Mouse (Mus musculus): ENCODE measurements around the gene Fam189a1. TPM values are rescaled to one million over a fixed set of nuclear protein-coding genes. Genes with fewer than 3 reads are reported as not detected.

The Fam189a1 gene
- polyA plus RNA-seq, 1 experiment = 0.07 TPM

DNA sequence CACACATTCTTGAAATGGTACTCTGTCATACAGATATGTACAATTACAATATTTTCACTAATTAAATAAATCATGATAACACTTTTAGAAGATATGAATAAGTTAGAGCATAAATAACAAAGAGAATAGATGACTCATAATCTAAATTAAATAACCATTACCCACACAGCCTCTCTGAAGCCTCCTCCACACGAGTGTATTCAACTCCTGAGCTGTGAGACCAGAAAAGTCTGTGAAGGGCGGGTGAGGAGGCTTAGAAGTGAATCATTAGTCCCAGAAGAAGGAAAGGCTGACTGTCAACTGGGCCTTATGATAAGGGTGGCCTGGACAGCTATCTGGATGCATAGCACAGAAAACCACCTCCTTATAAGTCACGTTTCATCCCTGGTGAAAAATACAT lies 222.3 kb downstream of the Fam189a1 start:
- TF ChIP-seq CEBPB (IDR thresholded peaks at IDR 0.05; ENCODE audit: low read depth) (no peak), CTCF (IDR thresholded peaks at IDR 0.05; ENCODE audit: control insufficient read depth, insufficient read depth, insufficient read length) (no peak), USF1 (IDR thresholded peaks at IDR 0.05; ENCODE audit: low read depth) (no peak), MYOG (IDR thresholded peaks at IDR 0.05; ENCODE audit: control insufficient read depth, extremely low read depth, insufficient read length) (no peak), MAX (IDR thresholded peaks at IDR 0.05) (no peak), FOSL1 (IDR thresholded peaks at IDR 0.05; ENCODE audit: insufficient read depth, low read length, poor library complexity, severe bottlenecking) (no peak), MYOD1 (IDR thresholded peaks at IDR 0.05; ENCODE audit: control insufficient read depth, insufficient read length, low read depth) (no peak)
- H3K4me3 ChIP-seq (ENCODE audit: insufficient read depth, poor library complexity, severe bottlenecking) = no peak overlapping the region
- no peaks in the 10 kb centered on the region for H3K27me3 ChIP-seq (ENCODE audit: control insufficient read depth, insufficient read depth, insufficient read length)
- no peaks in the 10 kb centered on the region for H3K79me2 ChIP-seq (ENCODE audit: control insufficient read depth, insufficient read depth)
- H3ac ChIP-seq (ENCODE audit: control insufficient read depth, insufficient read length, low read depth) = no peak overlapping the region
- no peaks in the 10 kb centered on the region for H3K36me3 ChIP-seq (ENCODE audit: control insufficient read depth, insufficient read depth)
- H3K79me3 ChIP-seq (ENCODE audit: low read depth) = no peaks in the 10 kb centered on the region

DNA sequence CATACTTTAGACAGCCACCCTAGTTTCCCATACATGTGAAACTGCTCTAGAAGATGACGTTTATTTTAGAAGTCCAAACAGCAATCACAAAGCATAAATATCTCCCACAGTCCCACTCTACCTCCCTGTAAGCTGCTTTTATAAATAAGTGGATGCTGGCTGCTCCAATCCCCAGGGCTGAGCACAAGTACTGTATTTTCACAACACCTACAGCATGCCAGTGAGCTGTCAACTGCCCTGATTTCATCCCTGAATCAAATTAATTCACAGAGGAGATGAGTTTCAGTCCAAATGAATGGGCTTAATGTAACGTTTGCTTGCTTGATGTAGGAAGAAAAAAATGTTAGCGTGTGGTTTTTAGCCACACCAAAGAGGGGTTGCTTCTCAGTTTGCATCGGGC lies 225.4 kb downstream of the Fam189a1 start:
- Histone ChIP-seq H3K79me3 (ENCODE audit: low read depth) (no peaks in the 10 kb centered on the region), H3K27me3 (ENCODE audit: control insufficient read depth, insufficient read depth, insufficient read length) (no peaks in the 10 kb centered on the region), H3K79me2 (ENCODE audit: control insufficient read depth, insufficient read depth) (no peaks in the 10 kb centered on the region), H3K4me3 (ENCODE audit: insufficient read depth, poor library complexity, severe bottlenecking) (no peak overlapping the region), H3ac (ENCODE audit: control insufficient read depth, insufficient read length, low read depth) (no peak overlapping the region), H3K36me3 (ENCODE audit: control insufficient read depth, insufficient read depth) (no peaks in the 10 kb centered on the region)
- TF ChIP-seq FOSL1 (IDR thresholded peaks at IDR 0.05; ENCODE audit: insufficient read depth, low read length, poor library complexity, severe bottlenecking) (no peak), MAX (IDR thresholded peaks at IDR 0.05) (no peak), MYOD1 (IDR thresholded peaks at IDR 0.05; ENCODE audit: control insufficient read depth, insufficient read length, low read depth) (no peak), CTCF (IDR thresholded peaks at IDR 0.05; ENCODE audit: control insufficient read depth, insufficient read depth, insufficient read length) (no peak), USF1 (IDR thresholded peaks at IDR 0.05; ENCODE audit: low read depth) (no peak)

DNA sequence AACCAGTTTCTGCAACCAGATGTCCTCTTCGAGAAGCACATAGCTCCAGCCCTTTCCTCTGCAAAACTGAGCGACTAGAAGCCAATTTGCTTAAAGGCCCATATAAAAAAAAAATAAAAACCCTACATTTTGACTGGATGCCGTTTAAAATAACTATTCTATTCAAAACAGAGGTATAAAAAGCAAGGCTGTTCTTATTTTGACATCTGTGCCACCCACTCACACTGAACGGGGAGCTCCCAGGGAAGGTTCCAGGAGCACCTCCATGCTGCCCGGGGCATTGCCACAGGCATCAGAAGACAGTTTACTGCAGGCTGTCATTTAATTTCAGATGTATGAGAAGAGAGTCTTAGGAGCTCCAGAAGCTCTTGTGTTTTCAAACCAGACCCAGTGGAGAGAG lies 232.5 kb downstream of the Fam189a1 start:
- H3K36me3 ChIP-seq (ENCODE audit: control insufficient read depth, insufficient read depth) = no peaks in the 10 kb centered on the region
- H3K79me3 ChIP-seq (ENCODE audit: low read depth) = no peaks in the 10 kb centered on the region
- no peak overlapping the region for H3ac ChIP-seq (ENCODE audit: control insufficient read depth, insufficient read length, low read depth)
- H3K27me3 ChIP-seq (ENCODE audit: control insufficient read depth, insufficient read depth, insufficient read length) = no peaks in the 10 kb centered on the region
- H3K79me2 ChIP-seq (ENCODE audit: control insufficient read depth, insufficient read depth) = no peaks in the 10 kb centered on the region
- no peak for TF ChIP-seq CEBPB (IDR thresholded peaks at IDR 0.05; ENCODE audit: low read depth)
- TF ChIP-seq MYOD1 (IDR thresholded peaks at IDR 0.05; ENCODE audit: control insufficient read depth, insufficient read length, low read depth) = no peak
- TF ChIP-seq USF1 (IDR thresholded peaks at IDR 0.05; ENCODE audit: low read depth) = no peak
- no peak for TF ChIP-seq CTCF (IDR thresholded peaks at IDR 0.05; ENCODE audit: control insufficient read depth, insufficient read depth, insufficient read length)
- TF ChIP-seq FOSL1 (IDR thresholded peaks at IDR 0.05; ENCODE audit: insufficient read depth, low read length, poor library complexity, severe bottlenecking) = no peak
- no peak for TF ChIP-seq MYOG (IDR thresholded peaks at IDR 0.05; ENCODE audit: control insufficient read depth, extremely low read depth, insufficient read length)
- no peak for TF ChIP-seq MAX (IDR thresholded peaks at IDR 0.05)
- no peak overlapping the region for H3K4me3 ChIP-seq (ENCODE audit: insufficient read depth, poor library complexity, severe bottlenecking)

DNA sequence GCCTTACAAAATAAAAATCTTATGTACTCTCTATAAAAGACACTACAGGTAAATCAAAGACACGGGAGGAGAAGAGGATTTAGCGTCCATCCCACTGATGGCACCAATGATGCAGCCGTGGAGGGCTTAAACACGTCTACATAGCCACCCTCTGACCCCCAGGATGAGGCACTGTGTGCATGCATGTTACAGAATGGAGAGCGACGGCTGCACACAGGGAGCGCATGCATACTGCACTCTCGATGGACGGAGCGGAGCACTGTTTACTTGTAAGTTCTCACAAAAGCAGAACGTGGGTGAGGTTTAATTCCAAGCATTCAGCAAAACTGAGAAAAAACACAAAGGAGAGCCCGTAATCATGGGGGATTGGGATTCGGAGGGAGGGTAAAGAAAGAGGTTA lies 235.2 kb downstream of the Fam189a1 start:
- TF ChIP-seq FOSL1 (IDR thresholded peaks at IDR 0.05; ENCODE audit: insufficient read depth, low read length, poor library complexity, severe bottlenecking) (no peak), USF1 (IDR thresholded peaks at IDR 0.05; ENCODE audit: low read depth) (no peak), CTCF (IDR thresholded peaks at IDR 0.05; ENCODE audit: control insufficient read depth, insufficient read depth, insufficient read length) (no peak), CEBPB (IDR thresholded peaks at IDR 0.05; ENCODE audit: low read depth) (no peak), MYOG (IDR thresholded peaks at IDR 0.05; ENCODE audit: control insufficient read depth, extremely low read depth, insufficient read length) (no peak)
- Histone ChIP-seq H3K4me3 (ENCODE audit: insufficient read depth, poor library complexity, severe bottlenecking) (no peak overlapping the region), H3K79me2 (ENCODE audit: control insufficient read depth, insufficient read depth) (no peaks in the 10 kb centered on the region), H3K27me3 (ENCODE audit: control insufficient read depth, insufficient read depth, insufficient read length) (no peaks in the 10 kb centered on the region), H3K36me3 (ENCODE audit: control insufficient read depth, insufficient read depth) (no peaks in the 10 kb centered on the region), H3ac (ENCODE audit: control insufficient read depth, insufficient read length, low read depth) (no peak overlapping the region), H3K79me3 (ENCODE audit: low read depth) (no peaks in the 10 kb centered on the region)

- Histone ChIP-seq H3ac (ENCODE audit: control insufficient read depth, insufficient read length, low read depth) (no peak overlapping the region), H3K79me2 (ENCODE audit: control insufficient read depth, insufficient read depth) (no peaks in the 10 kb centered on the region), H3K4me3 (ENCODE audit: insufficient read depth, poor library complexity, severe bottlenecking) (no peak overlapping the region), H3K79me3 (ENCODE audit: low read depth) (no peaks in the 10 kb centered on the region), H3K27me3 (ENCODE audit: control insufficient read depth, insufficient read depth, insufficient read length) (no peaks in the 10 kb centered on the region), H3K36me3 (ENCODE audit: control insufficient read depth, insufficient read depth) (no peaks in the 10 kb centered on the region)
- TF ChIP-seq MYOG (IDR thresholded peaks at IDR 0.05; ENCODE audit: control insufficient read depth, extremely low read depth, insufficient read length) = no peak
- TF ChIP-seq CTCF (IDR thresholded peaks at IDR 0.05; ENCODE audit: control insufficient read depth, insufficient read depth, insufficient read length) = no peak
- TF ChIP-seq USF1 (IDR thresholded peaks at IDR 0.05; ENCODE audit: low read depth) = no peak
- no peak for TF ChIP-seq MYOD1 (IDR thresholded peaks at IDR 0.05; ENCODE audit: control insufficient read depth, insufficient read length, low read depth)
- TF ChIP-seq MAX (IDR thresholded peaks at IDR 0.05) = no peak
- no peak for TF ChIP-seq CEBPB (IDR thresholded peaks at IDR 0.05; ENCODE audit: low read depth)
- TF ChIP-seq FOSL1 (IDR thresholded peaks at IDR 0.05; ENCODE audit: insufficient read depth, low read length, poor library complexity, severe bottlenecking) = no peak
Measured at GRCm38 (mm10) chr7:64920735-64921134, 235.6 kb downstream of the Fam189a1 start.

- Histone ChIP-seq H3K79me2 (ENCODE audit: control insufficient read depth, insufficient read depth) (no peaks in the 10 kb centered on the region), H3K27me3 (ENCODE audit: control insufficient read depth, insufficient read depth, insufficient read length) (no peaks in the 10 kb centered on the region), H3ac (ENCODE audit: control insufficient read depth, insufficient read length, low read depth) (no peak overlapping the region), H3K79me3 (ENCODE audit: low read depth) (no peaks in the 10 kb centered on the region), H3K36me3 (ENCODE audit: control insufficient read depth, insufficient read depth) (no peaks in the 10 kb centered on the region), H3K4me3 (ENCODE audit: insufficient read depth, poor library complexity, severe bottlenecking) (no peak overlapping the region)
- TF ChIP-seq MAX (IDR thresholded peaks at IDR 0.05) = no peak
- TF ChIP-seq CEBPB (IDR thresholded peaks at IDR 0.05; ENCODE audit: low read depth) = no peak
- TF ChIP-seq USF1 (IDR thresholded peaks at IDR 0.05; ENCODE audit: low read depth) = no peak
- no peak for TF ChIP-seq MYOD1 (IDR thresholded peaks at IDR 0.05; ENCODE audit: control insufficient read depth, insufficient read length, low read depth)
- no peak for TF ChIP-seq FOSL1 (IDR thresholded peaks at IDR 0.05; ENCODE audit: insufficient read depth, low read length, poor library complexity, severe bottlenecking)
Measured at GRCm38 (mm10) chr7:64916654-64917053, 239.7 kb downstream of the Fam189a1 start.
